Mouse (Mus musculus) embryonic facial prominence, embryonic 14.5 days (tissue): ENCODE results near the gene Nudt21. TPM values are rescaled to one million over a fixed set of nuclear protein-coding genes. Genes with fewer than 3 reads are reported as not detected.
"Not testable (repeated sequence)": the region's sequence is repeated elsewhere in the genome, so short reads cannot be mapped to it uniquely, and the experiment has no call there.

Experiments
- ATAC-seq: fragments of 200-750 bp; cut with Nextera tagmentation; 2 replicates; pipeline ENCODE4 v1.8.0; 2017; ENCODE audit warnings: low read depth, moderate number of reproducible peaks, moderate TSS enrichment
- DNase-seq: peaks from one replicate; pipeline ENCODE4 v3.0.0-alpha.2; 2015; ENCODE audit warnings: low spot score
- H3K27ac ChIP-seq: fragments of 300-500 bp; sonication (generic); replicated peaks from 2 replicates; pipeline ENCODE4 v1.5.1; 2014; ENCODE audit warnings: low read depth, mild to moderate bottlenecking, low read length, moderate library complexity
- H3K27me3 ChIP-seq: fragments of 300-500 bp; sonication (generic); replicated peaks from 2 replicates; pipeline ENCODE4 v1.6.1; 2014; ENCODE audit warnings: low read length; ENCODE audit not compliant: control insufficient read depth, insufficient read depth
- H3K36me3 ChIP-seq: fragments of 300-500 bp; sonication (generic); 2 replicates; pipeline ENCODE4 v1.6.1; 2014; ENCODE audit warnings: low read length, mixed read lengths; ENCODE audit not compliant: control insufficient read depth, insufficient read depth
- H3K4me1 ChIP-seq: fragments of 300-500 bp; sonication (generic); 2 replicates; pipeline ENCODE4 v1.6.1; 2014; ENCODE audit warnings: antibody characterized with exemption, low read length; ENCODE audit not compliant: control insufficient read depth, insufficient read depth
- H3K4me2 ChIP-seq: fragments of 300-500 bp; sonication (generic); 2 replicates; pipeline ENCODE4 v1.6.1; 2014; ENCODE audit warnings: low read depth, mild to moderate bottlenecking, low read length, moderate library complexity, mixed read lengths
- H3K4me3 ChIP-seq: fragments of 300-500 bp; sonication (generic); 2 replicates; pipeline ENCODE4 v1.5.1; 2014; ENCODE audit warnings: low read depth, mild to moderate bottlenecking, low read length
- H3K9ac ChIP-seq: fragments of 300-500 bp; sonication (generic); 2 replicates; pipeline ENCODE4 v1.6.1; 2014; ENCODE audit warnings: low read depth, mild to moderate bottlenecking, low read length, moderate library complexity, mixed read lengths
- H3K9me3 ChIP-seq: fragments of 300-500 bp; sonication (generic); 2 replicates; pipeline ENCODE4 v1.6.1; 2016; ENCODE audit warnings: low read length; ENCODE audit not compliant: control insufficient read depth
- WGBS: fragments of 180-500 bp; shearing (Covaris S2); extraction: QIAGEN DNeasy Blood & Tissue Kit; methylation state at CpG from one replicate; pipeline ENCODE4 v1.1.7; 2014; 5-methylcytosine and 5-hydroxymethylcytosine counted together
- polyA plus RNA-seq: library from polyadenylated mRNA; unstranded; fragments of >200 nt; fragmentation: Nextera tagmentation; extraction: Ambion mirVana; gene quantifications from 2 replicates; pipeline ENCODE4 v1.2.1, GENCODE M21; 2014

The Nudt21 gene
- polyA plus RNA-seq, 1 experiment from 2014 or later = 107 TPM

DNA sequence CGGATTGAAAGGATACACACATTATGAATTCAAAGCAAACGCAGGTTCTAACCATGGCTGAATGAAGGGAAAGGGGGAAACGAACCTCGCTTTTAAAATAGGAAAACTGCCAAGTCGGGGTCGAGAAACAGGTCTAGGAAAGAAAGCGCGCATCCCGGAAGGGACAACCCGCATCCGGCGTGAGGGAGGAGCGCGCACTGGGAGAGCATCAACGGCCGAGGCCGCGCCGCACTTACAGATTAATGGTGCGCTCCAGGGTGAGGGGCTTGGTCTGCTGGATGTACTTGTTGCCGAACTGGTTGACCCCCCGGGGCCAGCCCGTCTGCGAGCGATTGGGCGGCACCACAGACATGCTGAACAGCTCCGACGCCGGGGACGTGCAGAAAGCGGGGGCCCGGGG lies 290 bp downstream of the Nudt21 start:
- peak; percentile 88 for DNase-seq
- ATAC-seq = peak; percentile 91
- Histone ChIP-seq H3K4me3 (peak overlapping the region; percentile 77), H3K9ac (peak overlapping the region; percentile 70), H3K27ac (peak overlapping the region; percentile 72), H3K4me1 (peaks cover 18% of the 10 kb centered on the region), H3K4me2 (peak overlapping the region; percentile 87), H3K36me3 (peaks cover 16% of the 10 kb centered on the region; the same call in 1 of the 2 replicates)
- under 1% methylated on average over 20 of the region's 32 CpGs for WGBS
- H3K9me3 ChIP-seq, H3K27me3 ChIP-seq: not testable (repeated sequence)

DNA sequence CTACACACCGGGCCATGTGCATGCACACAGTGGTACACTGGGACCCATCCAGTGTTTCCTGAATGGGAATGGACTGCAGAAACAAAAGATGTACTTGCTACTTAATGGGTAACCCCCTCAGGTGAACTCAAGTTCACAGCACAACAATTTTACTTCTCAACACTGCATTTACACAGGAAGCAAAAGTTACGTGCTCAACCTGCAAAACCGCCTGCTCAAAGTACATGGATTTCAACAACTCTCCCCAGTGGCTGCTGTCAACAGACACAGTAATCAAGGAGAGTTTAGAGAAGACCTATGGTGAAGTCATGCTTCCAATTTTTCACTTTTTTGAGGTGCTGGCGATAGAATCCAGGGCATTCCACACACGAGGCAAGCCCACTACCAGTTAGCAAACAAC lies 1.6 kb downstream of the Nudt21 start:
- DNase-seq = no peak
- no peak for ATAC-seq
- WGBS = 40% methylated on average over 5 of the region's 5 CpGs

DNA sequence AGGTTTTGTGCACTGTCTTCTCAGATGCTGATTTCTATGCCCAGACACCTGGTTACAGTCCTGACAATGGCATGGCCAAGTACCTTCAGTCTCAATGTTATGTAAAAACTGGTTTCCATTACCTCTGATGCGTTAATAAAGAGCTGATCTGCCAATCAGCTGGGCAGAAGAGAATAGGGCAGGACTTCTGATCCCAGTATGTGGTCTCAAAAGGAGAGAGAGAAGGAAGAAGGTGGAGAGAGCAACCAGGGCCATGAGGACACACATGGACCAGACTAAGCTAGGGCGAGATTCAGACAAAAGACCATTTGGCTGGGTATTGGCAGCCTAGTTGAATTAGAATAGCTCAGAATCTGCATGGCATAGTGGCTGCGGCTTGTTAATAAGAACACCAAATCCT lies 3.2 kb downstream of the Nudt21 start:
- no peak overlapping the region for H3K4me3 ChIP-seq
- H3K4me1 ChIP-seq = peaks cover 18% of the 10 kb centered on the region
- ATAC-seq = no peak
- H3K36me3 ChIP-seq = peaks cover 32% of the 10 kb centered on the region
- WGBS = 73% methylated on average over 3 of the region's 3 CpGs
- H3K9me3 ChIP-seq = no peaks in the 10 kb centered on the region
- H3K27me3 ChIP-seq = no peaks in the 10 kb centered on the region
- H3K4me2 ChIP-seq = no peak overlapping the region
- no peak overlapping the region for H3K27ac ChIP-seq
- no peak overlapping the region for H3K9ac ChIP-seq
- DNase-seq = no peak

More for the DNA sequence above, 1.6 kb downstream of the Nudt21 start:
- Histone ChIP-seq H3K4me1 (peaks cover 18% of the 10 kb centered on the region), H3K27me3 (no peaks in the 10 kb centered on the region), H3K4me2 (peak overlapping the region; percentile 87), H3K4me3 (peak overlapping the region; percentile 77), H3K9me3 (no peaks in the 10 kb centered on the region), H3K36me3 (peaks cover 29% of the 10 kb centered on the region), H3K9ac (peak overlapping the region; percentile 15; the same call in 1 of the 2 replicates), H3K27ac (no peak overlapping the region)

DNA sequence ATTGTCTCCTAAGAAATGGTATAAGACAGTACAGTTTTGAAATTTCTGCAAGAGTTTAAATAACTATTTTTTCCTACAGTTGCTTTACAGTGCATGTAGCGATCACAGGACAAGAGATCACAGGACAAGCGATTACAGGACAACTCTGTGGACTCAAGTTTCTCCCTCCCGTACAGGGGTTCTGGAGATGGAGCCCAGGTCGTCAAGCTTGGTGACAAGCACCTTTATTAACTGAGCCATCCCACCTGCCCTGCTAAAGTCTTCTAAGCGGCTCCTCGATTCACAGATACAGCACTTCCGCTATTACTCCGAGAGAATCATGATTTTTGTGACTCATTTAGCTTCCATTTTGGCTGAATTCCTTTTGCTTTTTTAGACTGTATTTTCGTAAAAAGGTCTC lies 7.1 kb downstream of the Nudt21 start:
- Histone ChIP-seq H3K27ac (no peak overlapping the region), H3K27me3 (no peaks in the 10 kb centered on the region), H3K4me1 (no peaks in the 10 kb centered on the region), H3K4me3 (no peak overlapping the region), H3K36me3 (peaks cover 66% of the 10 kb centered on the region), H3K9ac (no peak overlapping the region), H3K9me3 (no peaks in the 10 kb centered on the region), H3K4me2 (no peak overlapping the region)
- 97% methylated on average over 9 of the region's 9 CpGs for WGBS
- ATAC-seq (no peak), DNase-seq (no peak)

DNA sequence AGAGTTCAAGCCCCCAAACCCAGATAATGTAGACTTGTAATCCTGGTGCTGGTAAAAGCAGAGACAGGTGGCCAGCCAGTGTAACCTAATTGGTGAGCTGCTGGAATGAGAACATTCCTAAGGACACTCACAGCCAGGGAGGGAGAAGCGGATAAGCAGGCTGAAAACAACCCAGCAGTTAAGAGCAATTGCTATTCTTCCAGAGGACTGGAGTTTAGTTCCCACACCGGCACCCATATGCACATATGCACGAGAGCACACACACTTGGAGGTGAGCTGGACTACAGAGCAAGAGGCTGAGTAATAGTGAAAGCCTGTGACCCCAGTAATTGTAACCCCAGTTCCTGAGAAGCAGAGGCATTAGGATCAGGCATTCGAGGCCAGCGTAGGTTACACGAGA lies 12.9 kb downstream of the Nudt21 start:
- Histone ChIP-seq H3K27ac (no peak overlapping the region), H3K9me3 (no peaks in the 10 kb centered on the region), H3K4me1 (no peaks in the 10 kb centered on the region), H3K9ac (no peak overlapping the region), H3K27me3 (no peaks in the 10 kb centered on the region), H3K4me3 (no peak overlapping the region), H3K36me3 (peaks cover 83% of the 10 kb centered on the region), H3K4me2 (no peak overlapping the region)
- ATAC-seq (no peak), DNase-seq (no peak)
- WGBS = 95% methylated on average over 6 of the region's 6 CpGs

DNA sequence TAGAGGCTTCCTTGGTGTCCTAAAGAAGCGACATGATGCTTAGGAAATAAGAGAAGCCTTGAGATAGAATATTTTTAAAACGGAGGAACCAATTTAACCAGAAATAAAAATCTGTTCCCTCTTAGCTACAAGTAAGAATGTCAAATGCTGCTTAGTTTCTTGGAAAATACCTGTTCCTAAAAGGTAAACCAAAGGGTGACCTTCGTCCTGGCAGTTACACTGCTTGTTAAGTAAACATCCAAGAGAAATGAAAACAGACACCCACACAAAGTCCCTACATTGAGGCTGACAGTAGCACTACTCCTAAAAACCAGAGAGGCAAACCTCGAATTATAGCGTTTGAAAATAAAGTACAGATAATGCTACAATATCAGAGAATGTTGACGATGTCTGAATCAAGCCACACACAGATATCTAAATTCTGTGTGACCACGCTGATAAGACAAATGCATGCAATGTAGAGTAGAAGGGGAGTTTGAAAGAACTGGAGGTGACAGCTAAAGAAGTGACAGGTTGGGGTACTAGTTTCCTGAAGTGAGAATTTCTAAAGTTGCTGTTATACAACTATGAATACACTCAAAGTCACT lies 23.7 kb downstream of the Nudt21 start:
- ATAC-seq = no peak

DNA sequence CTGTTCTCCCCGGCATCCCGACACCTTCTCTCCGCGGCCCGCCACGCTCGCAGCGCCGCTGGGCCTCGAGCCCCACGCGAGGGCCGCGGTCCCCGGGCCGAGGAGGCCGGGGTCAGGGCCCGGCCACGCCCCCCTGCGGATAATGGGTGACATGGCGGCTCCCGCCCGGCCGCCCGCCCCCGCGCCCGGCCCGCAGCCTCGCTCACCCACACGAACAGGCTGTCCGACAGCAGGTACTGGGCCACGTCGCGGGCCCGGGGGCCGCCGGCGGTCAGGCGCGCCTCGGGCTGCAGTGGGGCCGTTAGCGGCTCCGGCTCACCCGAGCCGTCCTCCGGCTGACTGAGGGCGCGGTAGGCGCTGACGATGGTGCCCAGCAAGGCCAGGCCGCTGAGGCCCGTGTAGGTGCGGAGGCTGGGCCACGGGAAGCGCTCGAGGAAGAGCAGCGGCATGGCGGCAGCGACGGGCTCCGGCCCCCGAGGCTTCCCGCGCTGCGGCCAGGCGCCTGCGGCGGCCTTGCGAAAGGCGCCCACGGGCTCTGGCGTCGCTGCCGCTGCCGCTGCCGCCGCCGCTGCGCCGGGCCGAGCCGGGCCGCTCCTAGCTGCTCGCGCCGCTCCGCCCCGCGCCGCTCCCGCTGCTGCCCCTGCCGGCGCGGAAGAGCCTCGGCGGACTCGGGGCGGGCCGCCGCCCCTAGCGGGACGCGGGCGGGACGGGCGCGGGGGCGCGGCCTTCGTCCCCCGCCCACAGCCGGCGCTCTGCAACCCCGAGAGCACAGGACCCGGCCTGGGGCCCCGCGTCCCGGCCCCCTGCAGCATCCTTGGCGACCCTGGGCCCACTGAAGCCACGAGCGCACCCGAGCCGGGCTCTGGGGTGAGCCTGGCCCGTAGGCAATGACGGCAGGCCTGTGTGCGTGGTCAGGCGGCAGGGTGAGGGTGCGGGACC lies 24.5 kb downstream of the Nudt21 start, which contains the start of gene Amfr:
Gene Amfr, minus strand, starts transcription at position 830 of the 939 bp plus-strand sequence.
- DNase-seq (peak; percentile 89), ATAC-seq (peak; percentile 94)
- Histone ChIP-seq H3K27ac (peak within 1 kb of the TSS; percentile 93), H3K4me1 (0 out of 2 replicates have a peak, but pooled peaks cover 3% of the 10 kb centered on the region), H3K27me3 (no peaks in the 10 kb centered on the region), H3K4me3 (peak within 1 kb of the TSS; percentile 97), H3K36me3 (no peaks in the 10 kb centered on the region), H3K4me2 (peak within 1 kb of the TSS; percentile 89), H3K9ac (peak within 1 kb of the TSS; percentile 97), H3K9me3 (no peaks in the 10 kb centered on the region)
- WGBS = 0% methylated on average over 32 of the region's 130 CpGs

More for the DNA sequence above, 23.7 kb downstream of the Nudt21 start:
- Histone ChIP-seq H3K4me1 (0 out of 2 replicates have a peak, but pooled peaks cover 3% of the 10 kb centered on the region), H3K4me3 (peak overlapping the region; percentile 97), H3K27ac (peak overlapping the region; percentile 93), H3K9ac (peak overlapping the region; percentile 97), H3K36me3 (no peaks in the 10 kb centered on the region), H3K9me3 (no peaks in the 10 kb centered on the region), H3K4me2 (peak overlapping the region; percentile 89), H3K27me3 (no peaks in the 10 kb centered on the region)
- DNase-seq = no peak
- WGBS = 32% methylated on average over 7 of the region's 7 CpGs

DNA sequence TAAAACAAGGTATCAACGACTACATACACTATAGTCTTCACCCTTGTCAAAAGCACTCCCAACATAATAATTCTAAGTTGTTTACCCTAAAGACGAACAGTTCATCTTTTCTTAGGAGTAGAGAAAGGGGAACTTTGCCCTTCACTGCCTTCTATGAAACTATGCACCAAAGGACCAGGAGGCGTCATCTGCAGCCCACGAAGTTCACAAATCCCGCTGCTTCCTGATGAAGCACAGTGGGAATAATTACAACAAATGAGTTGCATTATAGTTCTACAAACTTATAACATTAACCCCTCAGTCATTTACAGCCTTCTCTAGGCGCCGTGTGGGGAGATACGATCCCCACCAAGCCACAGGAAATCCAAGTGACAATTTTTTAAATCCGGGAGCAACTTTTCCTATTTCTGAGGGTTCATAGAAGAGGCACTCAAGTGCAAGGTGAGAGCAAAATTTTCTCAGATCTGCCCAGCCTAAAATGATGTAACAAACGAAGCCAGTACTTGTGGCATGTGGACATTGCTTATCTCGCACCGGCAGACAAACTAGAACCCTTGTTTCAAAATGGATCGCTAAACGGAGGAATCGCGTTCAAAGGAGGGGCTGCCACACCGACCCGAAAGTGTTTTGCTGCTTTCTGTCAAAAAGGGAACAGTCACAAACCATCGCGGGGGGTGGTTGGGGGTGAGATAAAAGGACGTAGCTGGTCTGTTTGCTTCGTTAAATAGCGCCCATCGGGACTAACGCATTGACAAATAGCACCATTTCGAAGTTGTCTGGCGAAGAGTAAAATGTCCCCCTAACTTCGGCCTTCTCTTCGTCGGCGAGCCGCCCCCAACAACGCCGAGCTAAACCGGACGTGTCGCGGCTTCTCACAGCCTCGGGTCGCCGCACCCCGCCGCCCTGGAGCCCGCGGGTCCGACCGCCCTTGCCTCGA lies 25.5 kb downstream of the Nudt21 start:
- DNase-seq = no peak
- peak overlapping the region; percentile 97 for H3K9ac ChIP-seq
- WGBS = 5% methylated on average over 37 of the region's 48 CpGs

More for the DNA sequence above, 25.5 kb downstream of the Nudt21 start:
- Histone ChIP-seq H3K9me3 (no peaks in the 10 kb centered on the region), H3K36me3 (0 out of 2 replicates have a peak, but pooled peaks cover 4% of the 10 kb centered on the region), H3K4me3 (peak overlapping the region; percentile 97), H3K4me2 (peak overlapping the region; percentile 89), H3K27me3 (no peaks in the 10 kb centered on the region), H3K27ac (peak overlapping the region; percentile 93), H3K4me1 (0 out of 2 replicates have a peak, but pooled peaks cover 3% of the 10 kb centered on the region)
- ATAC-seq = no peak
